Mouse (Mus musculus) kidney, postnatal 10 days (tissue): Measurements from ENCODE around the gene Asdurf.
"Not testable (repeated sequence)": the region's sequence is repeated elsewhere in the genome, so short reads cannot be mapped to it uniquely, and the experiment has no call there.

ENCODE experiments used
- DNase-seq: peaks from one replicate; pipeline ENCODE4 v3.0.0; 2021; ENCODE audit warnings: mixed read lengths

The Asdurf gene

DNA sequence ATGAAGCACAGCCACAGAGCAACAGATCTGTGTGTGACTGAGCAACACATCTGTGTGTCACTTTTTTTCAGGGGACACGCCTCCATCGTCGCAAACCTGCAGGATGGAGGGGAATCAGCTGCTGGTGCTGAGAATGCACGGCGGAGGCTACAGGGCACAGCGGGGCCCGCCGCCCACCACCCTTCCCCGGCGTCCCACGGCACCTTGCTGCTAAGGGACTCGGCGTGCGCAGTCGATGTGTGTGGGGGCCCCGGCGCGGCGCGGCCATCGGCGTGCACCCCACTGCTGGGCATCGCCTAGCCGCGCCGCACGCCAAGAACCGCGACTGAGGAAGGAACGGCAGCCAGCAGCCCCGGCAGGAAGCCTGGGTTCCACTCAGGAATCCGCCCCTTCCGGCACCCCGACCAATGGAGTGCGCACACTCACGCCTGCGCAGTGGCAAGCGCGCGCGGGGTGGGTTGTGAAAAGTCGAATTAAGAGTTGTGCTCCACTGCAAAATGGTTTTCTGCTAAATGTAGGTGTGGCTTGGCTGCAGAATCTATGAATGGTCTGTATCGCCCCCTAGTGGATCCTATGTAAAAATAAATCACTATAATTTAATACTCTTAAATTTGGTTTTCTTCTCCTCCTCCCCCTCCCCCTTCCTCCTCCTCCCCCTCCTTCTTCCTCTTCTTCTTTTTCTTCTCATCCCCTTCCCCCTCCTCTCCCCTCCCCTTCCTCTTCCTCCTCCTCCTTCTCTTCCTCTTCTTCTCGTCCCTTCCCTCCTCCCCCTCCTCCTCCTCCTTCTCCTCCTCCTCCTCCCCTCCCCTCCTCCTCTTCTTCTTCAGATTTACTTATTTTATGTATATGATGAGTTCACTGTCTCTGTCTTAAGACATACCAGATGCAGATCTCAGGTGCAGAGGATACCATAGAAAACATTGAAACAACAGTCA, at the start of gene Asdurf, which contains the start of the genes Gm28551 and Asnsd1:
Asdurf (minus strand) TSS at position 293 of the 935 bp plus-strand sequence.
Gm28551 (minus strand) TSS at position 341 of the 935 bp plus-strand sequence.
Asnsd1 (minus strand) TSS at position 426 of the 935 bp plus-strand sequence.
- DNase-seq: peak; percentile 97

DNA sequence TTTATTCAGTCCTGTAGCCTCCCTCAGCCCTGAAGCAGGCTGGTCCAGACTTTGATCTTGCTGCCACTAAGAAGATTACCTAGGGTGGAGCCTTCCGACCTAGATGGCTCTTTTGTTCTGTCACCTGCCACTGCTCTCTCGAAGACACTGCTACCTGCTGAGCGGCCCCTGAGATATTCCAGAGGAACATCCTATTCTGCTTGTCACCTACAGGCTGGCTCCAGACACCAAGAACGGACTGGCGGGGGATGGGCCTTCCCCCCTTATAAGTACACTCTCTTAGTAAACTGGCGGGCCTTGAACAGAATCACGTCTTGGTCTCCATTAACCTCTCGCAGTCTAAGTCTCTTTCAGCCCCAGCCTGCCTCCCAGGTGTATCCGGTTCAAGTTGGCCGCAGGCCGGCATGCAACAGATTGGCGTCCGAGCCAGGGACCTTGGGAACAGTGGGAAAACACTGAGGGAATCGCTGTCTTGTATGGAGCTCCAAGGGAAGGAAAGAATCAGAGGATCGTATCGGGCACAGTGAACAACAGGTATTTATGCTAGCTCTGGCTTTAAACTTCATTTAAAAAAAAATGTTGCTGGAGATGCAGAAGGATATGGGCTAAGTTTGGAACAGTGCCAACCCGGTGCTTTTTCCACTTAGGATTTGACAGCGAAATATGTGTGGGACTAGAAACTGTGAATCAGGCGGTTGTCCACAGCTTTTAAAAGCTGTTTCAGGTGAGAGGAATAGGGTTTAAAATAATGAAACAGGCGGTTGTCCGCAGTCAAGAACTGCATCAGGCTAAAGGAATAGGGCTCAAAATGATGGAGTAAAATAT, 41.7 kb upstream of the Asdurf start:
- peak; percentile 40 for DNase-seq

DNA sequence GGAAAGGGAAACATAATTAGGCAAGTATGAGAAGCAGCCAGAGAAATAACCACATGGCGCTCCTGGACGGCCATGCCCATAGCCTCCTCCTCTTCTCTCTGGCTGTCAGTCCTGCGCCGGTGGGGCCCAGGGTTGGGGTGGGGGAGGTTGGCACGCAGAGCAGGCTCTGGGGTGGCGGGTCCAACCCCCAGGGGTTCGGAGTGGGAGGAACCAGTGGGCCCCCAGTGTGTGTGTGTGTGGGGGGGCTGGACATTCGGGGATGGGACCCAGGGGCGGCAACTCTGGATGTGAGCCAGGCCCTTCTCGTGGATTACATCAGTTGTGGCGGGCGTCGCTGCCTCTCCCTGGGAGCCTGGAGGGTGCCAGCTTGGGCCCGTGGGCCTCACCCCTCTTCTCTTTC, 36.3 kb upstream of the Asdurf start:
- DNase-seq: no peak

DNA sequence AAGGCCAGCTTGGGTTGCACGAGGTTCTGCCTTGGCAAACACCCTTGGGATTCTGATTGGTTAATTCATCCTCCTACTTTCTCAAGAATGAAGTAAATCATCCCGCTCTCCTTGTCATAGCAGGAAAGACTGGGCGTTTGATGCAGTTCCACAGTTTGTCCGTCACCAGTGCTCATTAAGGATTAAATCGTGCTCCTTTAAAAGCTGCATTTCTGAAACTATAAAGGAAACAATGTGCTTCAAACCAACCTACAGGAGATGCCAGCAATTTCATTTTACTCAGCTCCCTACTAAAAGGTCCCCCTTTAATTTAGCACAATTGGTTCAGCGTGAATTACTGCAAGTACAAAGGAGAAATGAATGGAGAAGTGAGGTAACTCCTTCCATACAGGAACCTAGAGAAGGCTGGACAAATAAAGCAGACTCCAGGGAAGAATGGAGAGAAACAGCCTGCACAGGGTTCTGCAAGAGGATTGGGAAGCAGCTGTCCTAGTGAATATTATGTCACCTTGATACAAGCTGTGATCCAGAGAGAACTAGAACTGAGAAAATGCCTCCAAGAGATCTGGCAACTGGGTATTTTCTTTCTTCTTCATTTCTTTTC, 31.8 kb upstream of the Asdurf start:
- no peak for DNase-seq

DNA sequence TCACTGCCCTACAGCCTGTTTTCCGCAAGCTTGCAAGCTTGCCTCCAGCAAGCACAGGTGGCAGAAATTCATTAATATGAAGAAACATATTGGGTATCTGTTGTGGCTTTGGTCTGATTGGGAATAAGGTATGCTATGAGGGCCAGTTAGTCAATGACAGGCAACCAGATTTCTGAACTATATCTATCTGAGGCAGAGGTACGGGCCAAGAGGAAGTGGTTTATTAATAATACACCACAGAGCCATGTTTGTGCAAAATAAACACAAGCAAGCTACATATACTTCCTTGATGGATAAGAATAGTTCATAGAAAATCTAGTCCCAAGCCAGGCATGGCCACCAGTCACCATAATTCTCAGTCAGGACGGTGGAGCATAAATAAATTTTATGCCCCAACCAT, 25.3 kb upstream of the Asdurf start:
- no peak for DNase-seq

DNA sequence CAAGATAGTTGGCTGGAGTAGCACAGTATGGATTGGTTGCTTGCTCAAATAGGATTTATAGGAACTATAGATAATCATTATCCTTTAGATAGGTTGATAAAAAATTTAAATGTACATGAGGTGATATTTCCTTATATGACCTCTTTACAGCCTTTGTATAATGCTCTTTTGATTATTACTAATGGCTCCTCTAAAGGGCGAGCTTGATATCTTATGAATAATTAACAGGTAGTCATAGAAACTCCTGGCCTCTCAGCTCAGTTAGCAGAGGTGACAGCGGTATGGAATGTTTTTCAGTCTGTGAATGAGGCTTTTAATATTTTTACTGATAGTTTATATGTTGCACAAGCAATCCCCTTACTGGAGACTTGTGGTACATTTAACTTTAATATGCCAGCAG, 23.5 kb upstream of the Asdurf start:
- DNase-seq: not testable (repeated sequence)

DNA sequence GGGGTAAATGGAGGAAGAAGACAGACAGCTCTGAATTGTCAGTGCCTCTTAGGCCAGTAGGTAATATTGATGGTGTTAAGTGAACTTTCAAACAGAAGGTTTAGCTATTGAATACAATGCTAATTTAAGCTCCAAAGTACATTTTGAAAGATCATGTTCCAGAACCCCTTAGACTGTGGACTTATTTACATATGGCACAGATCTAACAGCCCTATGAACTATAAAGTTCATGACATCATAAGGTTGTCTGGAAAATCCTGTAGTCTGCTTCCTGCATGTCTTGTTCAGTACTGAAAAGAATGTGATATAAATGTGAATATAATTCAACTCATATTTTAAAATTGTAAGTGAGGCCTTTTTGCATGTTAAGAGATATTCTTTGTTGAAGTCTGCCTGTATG, 6.6 kb upstream of the Asdurf start:
- DNase-seq: no peak

DNA sequence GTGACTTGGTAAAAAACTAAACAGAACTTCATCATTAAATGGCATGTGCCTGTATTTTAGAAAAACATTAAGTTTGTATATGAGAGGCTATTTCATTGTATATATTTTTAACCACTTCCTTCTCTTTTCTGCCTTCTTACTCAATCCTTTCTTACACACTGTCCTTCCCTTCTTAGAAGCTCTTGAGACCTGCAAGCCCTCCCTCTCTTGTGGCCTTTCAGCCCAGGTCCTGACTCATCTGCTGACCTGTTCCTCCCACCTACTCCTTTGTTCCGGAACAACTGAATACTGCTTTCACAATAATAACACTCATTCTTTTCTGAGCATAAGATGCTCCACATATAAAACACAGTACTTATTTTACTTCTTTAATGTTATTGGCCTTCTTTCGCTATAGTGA, 11.3 kb downstream of the Asdurf start:
- no peak for DNase-seq

DNA sequence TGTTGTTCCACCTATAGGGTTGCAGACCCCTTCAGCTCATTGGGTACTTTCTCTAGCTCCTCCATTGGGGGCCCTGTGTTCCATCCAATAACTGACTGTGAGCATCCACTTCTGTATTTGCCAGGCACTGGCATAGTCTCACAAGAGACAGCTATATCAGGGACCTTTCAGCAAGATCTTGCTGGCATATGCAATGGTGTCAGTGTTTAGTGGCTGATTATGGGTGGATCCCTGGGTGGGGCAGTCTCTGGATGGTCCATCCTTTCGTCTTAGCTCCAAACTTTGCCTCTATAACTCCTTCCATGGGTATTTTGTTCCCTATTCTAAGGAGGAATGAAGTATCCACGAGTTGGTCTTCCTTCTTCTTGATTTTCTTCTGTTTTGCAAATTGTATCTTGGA, 15.0 kb downstream of the Asdurf start:
- DNase-seq: not testable (repeated sequence)

DNA sequence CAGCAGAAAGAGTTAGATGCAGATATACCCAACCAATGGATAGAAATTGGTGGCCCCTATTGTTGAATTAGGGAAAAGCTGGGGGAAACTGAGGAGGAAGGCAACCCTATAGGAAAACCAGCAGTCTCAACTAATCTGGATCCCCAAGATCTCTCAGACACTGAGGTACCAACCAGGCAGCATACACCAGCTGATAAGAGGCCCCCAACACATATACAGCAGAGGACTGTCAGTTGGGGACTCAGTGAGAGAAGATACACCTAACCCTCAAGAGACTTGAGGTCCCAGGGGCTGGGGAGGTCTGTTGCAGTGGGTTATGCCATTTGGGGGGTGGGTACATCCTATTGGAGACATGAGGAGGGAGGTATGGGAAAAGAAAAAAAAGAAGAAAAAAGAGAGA, 17.0 kb downstream of the Asdurf start:
- no peak for DNase-seq

DNA sequence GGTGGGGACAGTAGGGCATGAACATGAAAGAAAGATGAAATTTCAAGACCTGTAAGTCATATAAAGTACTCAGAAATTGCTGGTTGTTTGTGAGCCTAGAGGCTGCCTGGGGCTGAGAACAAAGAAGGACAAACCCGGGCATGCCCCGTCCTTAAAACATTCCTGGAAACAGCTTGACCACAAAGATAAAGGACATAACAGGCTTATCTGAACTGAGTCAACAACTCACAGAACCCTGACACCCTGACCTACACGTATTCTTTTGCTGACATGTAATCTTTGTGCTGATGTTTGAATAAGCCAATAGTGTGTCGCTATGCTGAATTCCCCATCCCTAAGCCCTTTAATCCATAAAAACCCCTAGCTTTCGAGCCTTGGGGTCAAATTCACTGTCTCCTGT, 18.9 kb downstream of the Asdurf start:
- DNase-seq: not testable (repeated sequence)

DNA sequence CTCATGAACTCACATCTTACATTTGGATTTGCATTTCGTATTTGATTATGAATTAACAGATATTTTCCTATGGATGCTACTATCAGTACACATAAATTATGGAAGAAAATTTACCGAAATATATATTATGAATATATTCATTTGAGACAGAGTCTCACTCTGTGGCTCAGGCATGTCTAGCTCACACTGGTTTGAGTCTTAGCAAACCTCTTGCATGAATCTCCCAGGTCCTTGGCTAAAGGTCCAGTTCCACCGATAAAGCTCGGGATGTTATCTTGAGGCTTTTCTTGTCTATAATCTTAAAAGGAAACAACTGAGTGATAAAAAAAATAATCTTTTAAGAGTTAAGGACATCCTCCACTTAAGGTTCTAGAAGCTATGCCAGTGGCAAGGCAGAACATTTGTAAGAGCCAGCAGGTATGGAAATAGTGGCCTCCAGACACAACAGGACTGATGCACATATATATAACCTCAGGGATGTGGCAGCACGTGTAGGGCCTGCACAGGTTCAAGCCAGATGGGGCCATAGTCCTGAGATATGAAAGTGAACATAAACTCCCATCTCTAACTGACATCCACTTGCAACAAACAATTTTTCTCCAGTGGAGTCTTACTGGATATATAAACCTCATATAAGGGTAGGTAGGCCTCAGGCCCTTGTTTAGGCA, 27.5 kb downstream of the Asdurf start:
- DNase-seq: no peak

DNA sequence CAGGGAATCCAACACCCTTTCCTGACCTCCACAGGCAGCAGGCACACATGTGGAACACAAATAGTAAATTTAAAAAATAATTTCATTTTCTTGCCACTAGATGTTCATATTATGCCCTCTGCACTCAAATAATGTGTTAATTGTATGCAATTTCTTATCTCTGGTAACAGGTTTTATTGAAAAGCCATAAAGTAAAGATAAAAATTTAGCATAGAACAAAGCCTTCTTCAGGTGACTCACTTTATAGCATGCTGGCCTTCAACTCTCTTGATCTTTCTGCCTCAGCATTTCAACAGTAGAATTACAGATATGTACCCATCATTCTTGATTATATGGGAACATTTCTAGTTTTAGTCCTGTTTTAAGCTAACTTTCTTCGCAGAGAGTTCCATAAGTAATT, 28.1 kb downstream of the Asdurf start:
- no peak for DNase-seq

DNA sequence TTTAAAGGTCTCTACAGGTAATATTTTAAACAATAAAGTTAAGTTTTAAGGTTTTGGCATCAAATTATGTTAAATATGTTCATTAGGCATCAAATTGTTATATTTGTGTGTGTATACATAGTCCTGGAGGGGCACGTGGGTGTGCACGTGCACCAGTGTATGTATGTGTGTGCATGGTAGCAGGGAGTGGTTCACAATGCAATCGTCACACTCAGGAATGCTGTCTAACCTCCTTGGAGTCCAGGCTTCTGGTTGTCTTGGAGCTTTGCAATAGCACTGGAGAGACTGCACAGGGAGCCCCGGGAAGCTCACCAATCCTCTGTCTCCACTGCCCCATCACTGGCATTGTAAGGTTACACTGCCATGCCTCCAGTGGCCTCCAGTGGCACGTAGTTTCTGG, 29.2 kb downstream of the Asdurf start:
- no peak for DNase-seq

DNA sequence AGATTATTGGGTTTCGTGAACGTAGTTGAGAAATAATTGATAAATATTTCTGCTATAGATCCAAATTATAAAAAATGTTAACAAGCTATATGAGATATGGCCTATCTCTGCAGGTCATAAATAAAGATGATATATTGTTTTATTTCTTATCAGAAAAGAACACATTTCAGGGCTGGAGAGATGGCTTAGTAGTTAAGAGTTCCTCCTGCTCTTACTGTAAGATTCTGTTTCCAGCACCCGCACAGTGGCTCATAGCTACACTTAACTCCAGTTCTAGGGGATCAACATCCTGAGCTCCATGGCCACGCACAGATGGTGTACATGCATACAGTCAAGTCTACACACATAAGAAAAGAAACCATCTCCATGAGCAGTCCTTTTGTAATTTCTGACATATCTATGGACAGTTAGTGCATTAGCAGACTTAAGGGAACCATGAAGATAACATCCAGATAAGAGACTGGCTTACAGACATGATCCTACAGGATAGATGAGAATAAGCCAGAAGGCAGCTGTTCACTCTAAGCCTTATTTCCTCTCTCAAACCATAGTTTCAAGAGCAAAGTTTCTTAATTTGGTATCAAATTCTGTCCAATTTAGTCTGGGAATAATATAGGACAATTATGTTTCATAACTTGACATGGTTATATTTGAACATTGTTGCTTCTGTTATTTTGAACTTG, 30.6 kb downstream of the Asdurf start:
- DNase-seq: no peak

DNA sequence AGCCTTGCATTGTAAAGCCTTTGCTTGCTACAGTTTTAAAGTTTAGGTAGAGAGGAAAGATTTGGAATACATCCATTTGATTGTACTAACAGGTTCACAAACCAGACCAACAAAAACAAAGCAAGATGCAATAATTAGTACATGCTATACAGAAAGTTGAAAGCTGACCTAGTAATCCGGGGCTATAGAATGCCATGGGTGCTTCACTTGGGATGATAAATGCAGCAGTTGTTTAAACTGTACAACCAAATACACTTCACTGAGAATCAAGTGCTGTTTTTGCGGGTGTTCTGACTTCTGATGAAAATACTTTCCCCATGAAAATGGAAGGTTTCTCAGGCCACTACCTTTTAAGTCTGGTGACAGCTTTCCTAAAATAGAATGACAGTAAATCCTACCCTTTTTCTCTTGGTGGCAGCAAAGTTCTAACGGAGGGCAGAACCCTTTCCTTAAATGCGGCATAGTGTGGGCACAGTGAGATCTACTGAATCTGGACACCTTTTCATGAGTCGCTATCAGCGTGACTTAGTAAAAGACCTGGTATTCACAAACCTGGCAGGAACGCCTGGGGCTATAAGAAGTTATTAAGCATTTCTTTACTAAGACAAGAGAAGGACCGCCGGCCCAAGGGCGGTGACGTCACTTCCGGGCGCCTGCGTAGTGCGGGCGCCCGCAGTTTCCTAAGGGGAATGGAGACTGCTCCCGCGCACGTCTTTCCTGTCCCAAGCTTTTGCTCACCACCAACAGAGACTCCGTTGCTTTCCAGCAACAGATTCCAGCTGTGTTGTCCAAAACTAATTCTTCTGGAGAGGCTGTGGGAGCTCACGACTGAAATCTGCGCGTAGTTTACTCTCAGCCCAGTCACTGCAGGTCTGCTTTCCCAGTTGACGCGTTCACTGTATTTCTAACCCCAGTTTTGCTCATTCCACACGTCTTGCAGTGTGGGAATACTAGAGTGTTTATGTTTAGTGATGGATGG, 39.1 kb downstream of the Asdurf start, which contains the start of gene Osgepl1:
Osgepl1 (plus strand) TSS at position 636 of the 979 bp plus-strand sequence.
- peak; percentile 94 for DNase-seq

DNA sequence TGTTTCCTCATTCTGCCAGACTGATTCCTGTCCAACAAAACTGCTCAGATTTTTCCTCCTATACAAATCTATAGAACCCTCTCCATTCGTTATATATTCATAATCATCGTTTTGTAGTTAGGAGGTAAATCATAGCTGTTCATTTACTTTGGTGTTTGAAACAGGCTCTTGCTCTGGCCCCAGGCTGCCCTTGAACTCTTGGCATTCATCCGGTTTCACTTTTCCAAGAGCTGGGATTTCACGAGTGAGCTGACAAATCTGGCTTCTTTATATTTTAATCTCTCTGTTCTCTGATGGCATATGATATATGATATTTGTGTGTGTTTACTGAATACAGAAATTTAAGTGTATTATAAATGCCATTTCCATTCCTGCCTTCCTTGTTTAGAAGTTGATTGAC, 51.9 kb downstream of the Asdurf start:
- DNase-seq: no peak
